Mouse (Mus musculus) monocyte, adult 5-6 weeks (primary cell): Measurements from ENCODE around the gene Dennd4b. TPM values are rescaled to one million over a fixed set of nuclear protein-coding genes. Genes with fewer than 3 reads are reported as not detected.
A peak's percentile ranks its signal among the peaks of the same experiment; 100 is the strongest.

Experiments used
- ATAC-seq: fragments of 153-309, 156-312 bp; replicated peaks from 2 replicates; pipeline ENCODE4 v1.8.0; 2017; ENCODE audit warnings: mild to moderate bottlenecking; ENCODE audit not compliant: low TSS enrichment, insufficient number of reproducible peaks, severe bottlenecking, poor library complexity, low FRiP score
- total RNA-seq: library from RNA; stranded (forward); fragments of 200-1000, 200-491, 200-594 nt; gene quantifications from 3 replicates; pipeline ENCODE4 v1.2.3, GENCODE M21; 2017

Gene Dennd4b
- total RNA-seq, 1 experiment from 2014 or later = 16.3 TPM

DNA sequence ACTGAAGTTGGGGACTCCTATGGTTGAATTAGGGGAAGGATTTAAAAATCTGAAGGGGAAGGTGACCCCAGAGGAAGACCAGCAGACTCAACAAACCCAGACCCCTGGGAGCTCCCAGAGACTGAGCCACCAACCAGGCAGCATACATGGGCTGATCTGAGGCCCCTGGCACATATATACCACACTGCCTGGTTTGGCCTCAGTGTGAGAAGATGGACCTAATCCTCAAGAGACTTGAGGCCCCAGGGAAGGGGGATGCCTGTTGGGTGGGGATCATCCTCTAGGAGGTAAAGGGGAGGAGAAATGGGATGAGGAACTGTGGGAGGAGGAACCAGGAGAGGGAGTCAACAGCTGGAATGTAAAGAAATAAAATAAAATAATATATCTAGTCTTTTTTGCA is 49.3 kb downstream of the Dennd4b start:
- no peak for ATAC-seq

DNA sequence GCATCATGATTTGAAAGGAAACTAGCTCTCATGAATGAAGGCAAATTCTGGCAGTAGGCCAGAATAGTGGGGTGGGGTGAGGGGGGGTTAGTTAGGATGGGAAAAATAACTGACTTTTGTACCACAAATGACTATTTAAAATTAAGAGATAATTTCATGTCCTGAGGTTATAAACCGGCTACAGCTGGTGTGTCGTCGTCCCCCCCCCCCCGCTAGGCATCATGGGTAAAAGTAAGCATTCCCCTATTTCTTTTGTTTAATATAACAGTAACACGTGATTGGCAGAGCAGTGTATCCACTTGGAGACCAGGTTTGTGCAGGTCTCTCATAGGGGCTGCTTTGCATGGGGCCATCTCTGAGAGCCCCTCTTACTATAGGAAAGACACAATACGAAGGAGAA is 57.3 kb downstream of the Dennd4b start:
- no peak for ATAC-seq

DNA sequence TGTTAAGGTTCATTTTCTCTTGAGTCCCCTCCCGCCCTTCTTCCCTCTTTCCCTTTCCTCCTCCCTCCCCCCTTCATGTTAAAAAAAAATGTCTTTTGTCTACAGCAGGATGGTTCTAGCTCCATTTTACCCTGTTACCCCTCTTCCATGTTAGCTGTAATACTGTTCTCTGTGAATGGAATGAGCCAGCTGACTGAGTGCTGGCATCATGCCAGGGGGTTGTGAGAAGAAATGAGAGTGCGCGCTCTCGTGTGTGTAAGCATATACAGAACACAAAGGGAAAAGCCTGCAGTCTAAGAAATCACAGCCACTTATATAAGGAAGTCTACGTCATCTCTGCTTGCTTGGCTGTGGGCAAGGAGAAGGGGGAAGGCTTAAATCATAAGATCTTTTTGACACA is 58.1 kb downstream of the Dennd4b start:
- peak; percentile 43 for ATAC-seq

Other genes starting within 250 kb of the Dennd4b start
- gene 4933434E20Rik, start 213.5 kb upstream of the Dennd4b start, total RNA-seq = 71.0 to 80.3 TPM (median 79.6 TPM) in 3 replicates
- 84.5 to 177 TPM (median 158 TPM) in 3 replicates for gene Ubap2l, start 212.6 kb upstream of the Dennd4b start, total RNA-seq
- 927 to 1,272 TPM (median 1,055 TPM) in 3 replicates for gene Tpm3, start 192.5 kb upstream of the Dennd4b start, total RNA-seq
- 0.19 to 0.49 TPM (median 0.32 TPM) in 3 replicates for gene Nup210l, start 161.1 kb upstream of the Dennd4b start, total RNA-seq
- gene Rps27, start 51.5 kb upstream of the Dennd4b start, total RNA-seq = 4,989 to 6,509 TPM (median 5,955 TPM) in 3 replicates
- gene Rab13, start 51.5 kb upstream of the Dennd4b start, total RNA-seq = not detected in 3 replicates
- gene Jtb, start 33.6 kb upstream of the Dennd4b start, total RNA-seq = 64.6 to 97.8 TPM (median 65.2 TPM) in 3 replicates
- 0.49 to 1.1 TPM in 2 of 3 replicates, not detected in the other for gene Creb3l4, start 21.7 kb upstream of the Dennd4b start, total RNA-seq
- gene Slc39a1, start 17.0 kb upstream of the Dennd4b start, total RNA-seq = 32.3 to 49.4 TPM (median 46.6 TPM) in 3 replicates
- 19.2 to 40.7 TPM (median 19.9 TPM) in 3 replicates for gene Crtc2, start 11.0 kb upstream of the Dennd4b start, total RNA-seq
- 26.9 to 46.5 TPM (median 34.1 TPM) in 3 replicates for gene Gatad2b, start 28.0 kb downstream of the Dennd4b start, total RNA-seq
- 2.1 TPM in 1 of 3 replicates, not detected in the others for gene Slc27a3, start 124.8 kb downstream of the Dennd4b start, total RNA-seq
- gene Ints3, start 168.4 kb downstream of the Dennd4b start, total RNA-seq = 11.7 to 26.5 TPM (median 12.9 TPM) in 3 replicates
- not detected in 3 replicates for gene Npr1, start 200.7 kb downstream of the Dennd4b start, total RNA-seq
- gene Ilf2, start 210.9 kb downstream of the Dennd4b start, total RNA-seq = 72.4 to 84.1 TPM (median 74.7 TPM) in 3 replicates
- gene Snapin, start 225.8 kb downstream of the Dennd4b start, total RNA-seq = 52.4 to 94.4 TPM (median 62.0 TPM) in 3 replicates
- gene Chtop, start 244.3 kb downstream of the Dennd4b start, total RNA-seq = 65.3 to 100 TPM (median 80.3 TPM) in 3 replicates
- gene S100a1, start 249.2 kb downstream of the Dennd4b start, total RNA-seq = 24.0 to 71.5 TPM (median 39.2 TPM) in 3 replicates
- 111 to 176 TPM (median 141 TPM) in 3 replicates for gene S100a13, start 249.2 kb downstream of the Dennd4b start, total RNA-seq